Mouse (Mus musculus) neural tube, embryonic 13.5 days (tissue): ENCODE results near the gene Sf1. TPM values are rescaled to one million over a fixed set of nuclear protein-coding genes. Genes with fewer than 3 reads are reported as not detected.

Experiments used
- ATAC-seq: fragments of 200-750 bp; cut with Nextera tagmentation; 2 replicates; pipeline ENCODE4 v1.8.0; 2017; ENCODE audit warnings: low read depth, mild to moderate bottlenecking, moderate TSS enrichment, moderate library complexity
- H3K27ac ChIP-seq: fragments of 300-500 bp; sonication (generic); replicated peaks from 2 replicates; pipeline ENCODE4 v1.5.1; 2015; ENCODE audit warnings: moderate library complexity, mild to moderate bottlenecking, inconsistent platforms
- H3K27me3 ChIP-seq: fragments of 300-500 bp; sonication (generic); 2 replicates; pipeline ENCODE4 v1.6.1; 2015; ENCODE audit warnings: mild to moderate bottlenecking, inconsistent platforms
- H3K36me3 ChIP-seq: fragments of 300-500 bp; sonication (generic); 2 replicates; pipeline ENCODE4 v1.6.1; 2015; ENCODE audit warnings: mild to moderate bottlenecking, inconsistent platforms
- H3K4me1 ChIP-seq: fragments of 300-500 bp; sonication (generic); replicated peaks from 2 replicates; pipeline ENCODE4 v1.6.1; 2015; ENCODE audit warnings: inconsistent platforms
- H3K4me2 ChIP-seq: fragments of 300-500 bp; sonication (generic); 2 replicates; pipeline ENCODE4 v1.6.1; 2015; ENCODE audit warnings: inconsistent platforms, mild to moderate bottlenecking, moderate library complexity
- H3K4me3 ChIP-seq: fragments of 300-500 bp; sonication (generic); 2 replicates; pipeline ENCODE4 v1.5.1; 2015; ENCODE audit warnings: mild to moderate bottlenecking, inconsistent platforms
- H3K9ac ChIP-seq: fragments of 300-500 bp; sonication (generic); 2 replicates; pipeline ENCODE4 v1.6.1; 2015; ENCODE audit warnings: moderate library complexity, mild to moderate bottlenecking, inconsistent platforms
- H3K9me3 ChIP-seq: fragments of 300-500 bp; sonication (generic); 2 replicates; pipeline ENCODE4 v1.6.1; 2016; ENCODE audit warnings: inconsistent platforms
- WGBS: fragments of 180-500 bp; shearing (Covaris S2); methylation state at CpG from one replicate; pipeline ENCODE4 v1.1.7; 2015; 5-methylcytosine and 5-hydroxymethylcytosine counted together
- microRNA-seq: library from miRNA; unstranded; fragments of <30 nt; microRNA quantifications from one replicate; pipeline ENCODE4, GENCODE M21; 2016
- polyA plus RNA-seq: library from polyadenylated mRNA; unstranded; fragments of >200 nt; fragmentation: Nextera tagmentation; extraction: Ambion mirVana; gene quantifications from 2 replicates; pipeline ENCODE4 v1.2.1, GENCODE M21; 2015

Gene Sf1
- polyA plus RNA-seq, 1 experiment from 2014 or later = 107 TPM

DNA sequence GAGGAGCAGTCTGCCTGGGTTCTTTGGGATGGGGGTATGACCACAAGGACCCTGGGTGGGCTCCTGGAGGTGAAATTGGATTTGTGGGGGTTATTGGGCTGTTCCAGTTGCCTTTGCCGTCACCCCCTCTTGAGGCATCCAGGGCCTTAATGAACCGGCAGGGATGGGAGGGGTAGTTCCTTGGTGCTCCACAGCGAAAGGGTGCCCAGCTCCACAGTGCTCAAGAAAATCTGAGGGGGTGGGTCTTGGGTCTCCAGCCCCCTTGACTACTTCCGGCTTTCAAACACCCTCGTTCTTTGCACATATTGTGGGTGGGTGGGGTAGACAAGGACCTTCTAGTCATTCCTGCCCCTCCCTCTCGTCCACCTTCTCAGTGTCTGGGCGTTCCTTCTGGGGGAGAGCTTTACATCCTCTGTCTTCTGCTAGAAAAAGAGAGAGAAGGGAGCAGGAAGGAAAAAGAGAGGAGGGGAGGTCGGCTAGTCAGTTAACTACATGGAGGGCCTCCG lies 56.4 kb downstream of the Sf1 start:
- H3K9me3 ChIP-seq = no peaks in the 10 kb centered on the region
- peaks cover 90% of the 10 kb centered on the region for H3K4me1 ChIP-seq
- ATAC-seq = no peak
- H3K9ac ChIP-seq = peak overlapping the region; percentile 86
- H3K36me3 ChIP-seq = no peaks in the 10 kb centered on the region
- H3K27ac ChIP-seq = peak overlapping the region; percentile 94; the same call in 1 of the 2 replicates
- peak overlapping the region; percentile 81 for H3K4me2 ChIP-seq
- peak overlapping the region; percentile 66 for H3K4me3 ChIP-seq
- 51% methylated on average over 9 of the region's 9 CpGs for WGBS
- peaks cover 40% of the 10 kb centered on the region; the same call in 1 of the 2 replicates for H3K27me3 ChIP-seq

DNA sequence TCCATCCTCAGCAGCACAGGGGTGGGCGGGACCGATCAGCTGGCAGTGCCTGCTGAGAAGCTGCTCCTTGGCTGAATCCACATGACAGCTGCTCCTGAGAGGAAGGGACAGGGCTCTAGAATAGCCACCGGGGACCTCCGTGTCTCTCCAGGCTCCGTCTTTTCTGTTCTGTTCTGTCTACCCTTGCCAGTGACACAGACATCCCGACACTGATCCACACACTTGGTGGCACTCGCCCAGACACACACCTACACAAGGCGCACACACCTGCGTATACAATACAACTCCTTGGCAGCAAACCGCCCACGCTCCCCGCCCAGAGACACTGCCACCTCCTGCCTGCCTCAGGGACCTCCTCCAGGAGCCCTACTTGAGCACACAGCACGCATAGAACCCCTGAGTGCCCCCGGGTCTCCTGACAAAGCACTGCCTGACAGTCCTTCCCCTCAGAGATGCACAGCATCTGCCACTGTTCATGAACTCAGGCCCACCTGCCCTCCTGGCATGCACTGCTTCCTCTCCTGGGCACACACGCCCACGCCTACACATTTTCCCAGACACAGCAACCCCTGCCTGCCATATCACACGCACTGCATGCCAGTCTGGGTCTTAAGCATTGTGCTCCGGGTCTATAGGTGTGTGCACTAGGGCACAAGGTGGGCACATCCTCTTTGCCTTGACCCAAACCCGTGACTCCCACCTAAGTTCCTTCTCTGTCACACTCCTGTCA lies 57.2 kb downstream of the Sf1 start:
- H3K4me3 ChIP-seq = peak overlapping the region; percentile 66
- peak overlapping the region; percentile 86 for H3K9ac ChIP-seq
- H3K36me3 ChIP-seq = no peaks in the 10 kb centered on the region
- peaks cover 44% of the 10 kb centered on the region; the same call in 1 of the 2 replicates for H3K27me3 ChIP-seq
- peak overlapping the region; percentile 81 for H3K4me2 ChIP-seq
- 48% methylated on average over 19 of the region's 19 CpGs for WGBS
- peaks cover 90% of the 10 kb centered on the region for H3K4me1 ChIP-seq
- H3K9me3 ChIP-seq = no peaks in the 10 kb centered on the region
- no peak for ATAC-seq
- H3K27ac ChIP-seq = peak overlapping the region; percentile 94; the same call in 1 of the 2 replicates

DNA sequence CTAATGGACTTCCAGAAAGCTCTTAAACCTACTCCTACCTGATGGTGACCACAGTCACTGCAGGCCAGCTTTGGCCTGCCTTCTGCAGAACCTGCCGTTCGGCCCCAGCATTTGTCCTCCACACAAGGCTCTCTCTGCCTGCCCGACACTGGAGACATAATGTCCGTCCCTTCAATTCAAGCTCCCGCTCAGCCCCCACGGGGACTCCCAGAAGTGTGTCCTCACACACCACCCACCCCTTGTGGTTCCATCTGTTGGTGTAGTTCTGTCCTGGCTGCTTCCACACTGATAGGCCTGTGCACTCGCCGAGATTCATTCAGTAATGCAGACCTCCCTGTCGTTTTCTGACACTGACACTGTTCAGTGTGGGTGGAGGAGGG lies 57.7 kb downstream of the Sf1 start:
- H3K36me3 ChIP-seq = no peaks in the 10 kb centered on the region
- WGBS = 68% methylated on average over 9 of the region's 9 CpGs
- peaks cover 90% of the 10 kb centered on the region for H3K4me1 ChIP-seq
- peak overlapping the region; percentile 86; the same call in 1 of the 2 replicates for H3K9ac ChIP-seq
- ATAC-seq = no peak
- peaks cover 50% of the 10 kb centered on the region; the same call in 1 of the 2 replicates for H3K27me3 ChIP-seq
- peak overlapping the region; percentile 66 for H3K4me3 ChIP-seq
- peak overlapping the region; percentile 81 for H3K4me2 ChIP-seq
- H3K27ac ChIP-seq = no peak overlapping the region
- H3K9me3 ChIP-seq = no peaks in the 10 kb centered on the region

DNA sequence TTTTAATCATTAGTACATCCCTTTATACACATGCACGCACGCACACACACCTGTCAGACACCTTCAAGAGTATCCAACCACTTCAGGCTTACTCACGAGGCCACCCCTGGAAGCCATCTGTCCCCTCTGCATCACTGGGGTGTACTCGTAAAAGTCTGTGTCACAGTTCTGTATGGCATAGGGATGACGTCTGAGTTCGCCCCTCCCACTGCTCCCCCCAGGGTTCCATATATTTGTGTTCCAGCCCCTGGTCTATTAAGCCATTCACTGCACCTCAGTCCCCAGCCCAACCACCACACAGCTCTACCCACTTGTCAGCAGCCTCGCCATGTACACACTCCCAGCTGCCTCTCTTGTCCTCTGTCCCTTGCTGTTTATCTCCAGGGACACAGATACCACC lies 58.5 kb downstream of the Sf1 start:
- H3K9me3 ChIP-seq = no peaks in the 10 kb centered on the region
- H3K9ac ChIP-seq = no peak overlapping the region; the same call in 1 of the 2 replicates
- no peak overlapping the region for H3K4me3 ChIP-seq
- WGBS = 66% methylated on average over 7 of the region's 7 CpGs
- H3K36me3 ChIP-seq = no peaks in the 10 kb centered on the region
- H3K4me1 ChIP-seq = peaks cover 90% of the 10 kb centered on the region
- peaks cover 58% of the 10 kb centered on the region for H3K27me3 ChIP-seq
- H3K27ac ChIP-seq = no peak overlapping the region
- 0 out of 2 replicates have a peak overlapping the region, but pooled peaks have one; percentile 81 for H3K4me2 ChIP-seq
- ATAC-seq = no peak

DNA sequence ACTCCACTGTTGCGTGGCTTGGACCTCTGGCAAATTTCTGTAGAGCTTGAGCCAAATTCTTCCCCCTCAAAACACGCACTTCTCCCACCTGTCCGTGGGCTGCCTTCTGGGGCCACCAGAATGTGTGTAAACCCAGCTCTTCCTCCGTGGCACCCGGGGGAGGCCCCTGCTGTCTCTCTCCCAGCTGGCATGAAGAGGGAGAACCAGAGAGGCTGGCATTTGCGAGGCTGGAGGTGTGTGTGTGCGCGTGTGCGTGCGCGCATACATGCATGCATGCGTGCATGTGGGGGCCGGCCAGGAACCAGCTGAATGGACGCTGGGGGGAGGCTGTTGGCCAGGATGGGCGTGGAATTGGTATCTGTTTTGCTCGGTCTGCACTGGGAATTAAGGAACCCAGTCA lies 59.8 kb downstream of the Sf1 start:
- ATAC-seq = no peak
- Histone ChIP-seq H3K9me3 (no peaks in the 10 kb centered on the region), H3K36me3 (no peaks in the 10 kb centered on the region), H3K4me3 (no peak overlapping the region), H3K4me1 (peaks cover 90% of the 10 kb centered on the region), H3K9ac (no peak overlapping the region), H3K27me3 (peaks cover 70% of the 10 kb centered on the region), H3K4me2 (no peak overlapping the region), H3K27ac (no peak overlapping the region)
- WGBS = 85% methylated on average over 16 of the region's 16 CpGs

DNA sequence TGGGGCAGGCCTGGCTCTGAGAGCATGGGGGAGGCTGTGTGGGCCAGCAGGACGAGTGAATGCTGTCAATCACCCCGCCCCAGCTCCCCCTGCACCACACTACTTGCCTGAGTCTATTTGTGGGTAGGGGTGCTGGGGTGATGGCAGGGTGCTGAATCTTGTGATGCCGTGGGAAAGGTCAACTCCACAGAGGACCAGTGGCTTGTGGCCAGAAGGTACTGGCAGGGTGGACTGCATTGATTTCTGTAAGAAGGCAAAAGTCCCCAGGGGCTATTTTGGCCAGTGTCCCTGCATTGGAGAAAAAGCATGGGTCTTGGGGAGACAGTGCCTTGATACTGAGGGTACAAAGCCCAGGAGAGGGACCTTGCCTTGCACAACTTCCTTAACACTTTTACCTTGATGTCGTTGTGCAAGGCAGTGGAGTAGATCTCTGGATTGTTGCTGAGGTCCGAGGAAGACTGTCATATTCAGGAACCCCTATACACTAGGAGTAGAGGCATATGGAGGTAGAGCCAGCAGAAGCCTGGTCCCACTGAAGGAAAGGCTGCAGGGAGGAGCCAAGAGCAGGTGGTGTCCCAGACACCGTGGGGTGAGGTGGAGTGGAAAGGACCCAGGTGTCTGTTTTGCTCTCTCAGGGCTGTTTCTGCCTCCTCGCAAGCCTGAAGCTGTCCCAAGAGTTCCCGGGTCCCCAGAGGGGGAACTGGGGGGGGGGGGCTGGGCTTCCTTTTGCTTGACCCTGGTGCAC lies 60.8 kb downstream of the Sf1 start:
- Histone ChIP-seq H3K4me3 (no peak overlapping the region), H3K4me2 (no peak overlapping the region), H3K9me3 (no peaks in the 10 kb centered on the region), H3K36me3 (no peaks in the 10 kb centered on the region), H3K27ac (0 out of 2 replicates have a peak overlapping the region, but pooled peaks have one; percentile 70), H3K4me1 (peaks cover 100% of the 10 kb centered on the region), H3K9ac (peak overlapping the region; percentile 22; the same call in 1 of the 2 replicates), H3K27me3 (peaks cover 79% of the 10 kb centered on the region)
- WGBS = 60% methylated on average over 8 of the region's 8 CpGs
- no peak for ATAC-seq

DNA sequence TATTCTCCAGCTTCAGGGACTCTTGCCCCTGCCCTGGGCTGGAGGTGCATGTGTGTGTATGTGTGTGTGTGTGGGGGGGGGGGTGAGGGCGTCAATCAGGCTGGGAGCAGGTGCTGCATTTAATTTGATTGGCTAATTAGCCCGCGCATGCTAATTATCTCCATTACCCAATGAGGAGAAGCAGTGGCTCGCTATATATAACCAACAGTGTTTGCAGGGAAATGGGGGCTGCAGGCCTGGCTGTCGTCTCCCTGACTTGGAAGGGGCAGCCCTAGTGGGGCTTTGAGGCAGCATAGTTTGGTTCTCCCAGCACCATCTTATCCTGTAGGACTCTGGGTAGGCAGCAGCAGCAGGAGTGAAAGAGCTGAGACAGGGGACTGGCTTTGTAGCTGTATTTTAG lies 62.1 kb downstream of the Sf1 start:
- Histone ChIP-seq H3K27ac (peak overlapping the region; percentile 70), H3K9me3 (no peaks in the 10 kb centered on the region), H3K4me3 (no peak overlapping the region), H3K4me2 (peak overlapping the region; percentile 26; the same call in 1 of the 2 replicates), H3K27me3 (peaks cover 79% of the 10 kb centered on the region), H3K36me3 (no peaks in the 10 kb centered on the region), H3K9ac (no peak overlapping the region), H3K4me1 (peaks cover 98% of the 10 kb centered on the region)
- ATAC-seq = 0 out of 2 replicates have a peak, but pooled peaks have one; percentile 8
- 27% methylated on average over 5 of the region's 5 CpGs for WGBS

DNA sequence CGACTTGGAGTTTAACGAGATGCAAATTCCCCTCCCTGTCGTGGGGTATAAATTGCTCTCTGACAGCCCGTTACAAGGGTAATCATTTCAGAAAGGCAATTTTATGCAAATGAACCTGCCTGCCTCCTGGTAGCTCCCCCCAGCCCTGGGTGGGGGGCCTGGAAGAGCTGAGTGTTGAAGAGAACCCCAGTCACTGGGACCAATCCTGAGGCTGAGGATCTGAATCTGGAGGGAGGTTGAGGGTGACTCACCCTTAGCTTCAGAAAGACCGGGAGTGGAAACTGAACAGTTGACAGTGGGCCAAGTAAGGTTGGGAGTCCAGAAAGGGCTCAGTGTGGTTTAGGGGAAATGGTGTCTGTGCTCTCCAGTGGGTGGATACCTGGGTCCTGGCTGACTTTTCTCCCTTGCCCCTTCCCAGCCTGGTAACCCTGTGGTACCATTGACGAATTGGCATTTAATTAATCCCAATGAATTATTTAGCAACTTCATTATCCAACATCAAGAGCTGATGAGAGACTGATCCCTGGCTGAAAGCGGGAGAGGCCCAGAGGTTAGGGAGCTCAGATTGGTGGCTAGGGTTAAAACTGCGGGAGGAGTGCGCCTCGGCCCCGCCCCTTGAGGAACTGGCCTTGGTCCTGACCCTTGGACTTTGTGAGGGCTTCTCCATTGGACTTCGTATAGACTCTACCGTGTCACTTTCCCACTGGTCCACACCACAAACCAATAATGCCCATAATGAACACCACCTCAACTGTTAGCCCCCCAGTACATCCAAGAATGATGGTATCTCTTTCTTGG lies 63.4 kb downstream of the Sf1 start:
- ATAC-seq = no peak
- H3K9ac ChIP-seq = peak overlapping the region; percentile 46; the same call in 1 of the 2 replicates
- H3K4me1 ChIP-seq = peaks cover 89% of the 10 kb centered on the region
- H3K36me3 ChIP-seq = no peaks in the 10 kb centered on the region
- 8% methylated on average over 13 of the region's 13 CpGs for WGBS
- H3K4me3 ChIP-seq = no peak overlapping the region
- no peaks in the 10 kb centered on the region for H3K9me3 ChIP-seq
- H3K27me3 ChIP-seq = peaks cover 74% of the 10 kb centered on the region
- H3K27ac ChIP-seq = 0 out of 2 replicates have a peak overlapping the region, but pooled peaks have one; percentile 33
- peak overlapping the region; percentile 59 for H3K4me2 ChIP-seq

Small RNA genes lying within 50 kb of the gene (microRNA-seq; reads per million reads assigned to microRNA genes)
- gene Mir6989 = 0.74 reads per million

Other genes with a start within 250 kb of the Sf1 start
- gene Sac3d1, start 245.0 kb upstream of the Sf1 start, polyA plus RNA-seq = 44.7 and 46.9 TPM in 2 replicates
- 51.6 and 56.8 TPM in 2 replicates for gene Snx15, start 235.4 kb upstream of the Sf1 start, polyA plus RNA-seq
- not detected in 2 replicates for gene Batf2, start 222.7 kb upstream of the Sf1 start, polyA plus RNA-seq
- 111 and 126 TPM in 2 replicates for gene Arl2, start 222.1 kb upstream of the Sf1 start, polyA plus RNA-seq
- not detected in 2 replicates for gene Majin, start 179.3 kb upstream of the Sf1 start, polyA plus RNA-seq
- gene Gpha2, start 137.3 kb upstream of the Sf1 start, polyA plus RNA-seq = 0.72 TPM in 1 of 2 replicates, not detected in the other
- gene Ppp2r5b, start 127.8 kb upstream of the Sf1 start, polyA plus RNA-seq = 103 and 111 TPM in 2 replicates
- 11.6 and 11.8 TPM in 2 replicates for gene Atg2a, start 122.0 kb upstream of the Sf1 start, polyA plus RNA-seq
- 85.5 and 101 TPM in 2 replicates for gene Ehd1, start 87.0 kb upstream of the Sf1 start, polyA plus RNA-seq
- 0.26 and 0.57 TPM in 2 replicates for gene Cdc42bpg, start 57.2 kb upstream of the Sf1 start, polyA plus RNA-seq
- gene Men1, start 28.7 kb upstream of the Sf1 start, polyA plus RNA-seq = 71.5 and 73.9 TPM in 2 replicates
- 13.5 and 17.0 TPM in 2 replicates for gene Map4k2, start 22.6 kb upstream of the Sf1 start, polyA plus RNA-seq
- 5.7 and 6.3 TPM in 2 replicates for gene Pygm, start 20.7 kb downstream of the Sf1 start, polyA plus RNA-seq
- 44.1 and 49.9 TPM in 2 replicates for gene Rasgrp2, start 35.6 kb downstream of the Sf1 start, polyA plus RNA-seq
- 24.0 and 28.9 TPM in 2 replicates for gene Nrxn2, start 55.0 kb downstream of the Sf1 start, polyA plus RNA-seq
- gene Slc22a12, start 179.3 kb downstream of the Sf1 start, polyA plus RNA-seq = not detected in 2 replicates